Mouse (Mus musculus): ENCODE measurements around the gene Cds1.

Gene Cds1

GRCm38 (mm10) chr5:101779376-101779863 is 14.5 kb downstream of the Cds1 start:
- DNase-seq, result no peak

DNA sequence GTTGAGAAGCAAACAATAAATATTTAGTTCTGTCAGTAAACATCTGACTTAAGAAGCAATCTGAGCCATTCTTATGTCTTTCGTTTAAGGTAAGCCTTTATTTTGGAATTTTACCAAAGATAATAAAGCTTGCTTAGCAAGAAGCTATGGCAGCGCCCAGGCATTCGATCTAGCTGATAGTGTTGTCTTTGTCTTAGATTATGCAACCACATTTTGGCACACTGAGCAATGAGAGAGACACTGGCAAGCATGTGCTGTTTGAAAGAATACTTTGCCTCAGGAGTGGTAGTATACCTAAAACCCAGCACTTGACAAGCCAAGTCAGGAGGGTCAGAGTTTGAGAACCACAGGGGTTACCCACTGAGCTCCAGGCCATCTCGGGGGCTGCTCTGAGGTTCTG is 16.0 kb downstream of the Cds1 start:
- no peak for DNase-seq

- no peak for DNase-seq
Measured at GRCm38 (mm10) chr5:101784328-101784727, 19.4 kb downstream of the Cds1 start.

DNA sequence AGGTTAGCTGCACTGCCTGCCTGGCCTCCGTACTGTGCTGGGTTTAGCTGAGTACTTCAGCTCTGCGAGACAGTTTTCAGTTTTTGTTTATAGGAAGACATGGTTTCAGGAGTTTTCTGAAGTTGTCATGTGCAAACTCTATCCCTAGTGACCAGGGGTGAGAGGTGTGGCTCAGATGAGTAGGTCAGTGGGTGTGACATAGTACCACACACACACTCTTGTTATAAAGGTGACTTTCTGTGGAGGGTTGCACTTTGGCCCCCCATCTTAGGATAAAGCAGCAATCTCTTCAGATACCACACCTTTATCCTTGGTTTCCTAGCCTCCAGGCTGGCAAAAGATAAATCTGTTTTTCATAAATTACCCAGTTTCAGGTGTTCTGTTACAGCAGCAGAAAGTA is 19.9 kb downstream of the Cds1 start:
- DNase-seq, result no peak

- no peak for DNase-seq
Measured at GRCm38 (mm10) chr5:101785921-101786614, 21.1 kb downstream of the Cds1 start.

GRCm38 (mm10) chr5:101789770-101790169 is 24.8 kb downstream of the Cds1 start:
- no peak for DNase-seq

GRCm38 (mm10) chr5:101790560-101790959 is 25.6 kb downstream of the Cds1 start:
- no peak for DNase-seq

DNA sequence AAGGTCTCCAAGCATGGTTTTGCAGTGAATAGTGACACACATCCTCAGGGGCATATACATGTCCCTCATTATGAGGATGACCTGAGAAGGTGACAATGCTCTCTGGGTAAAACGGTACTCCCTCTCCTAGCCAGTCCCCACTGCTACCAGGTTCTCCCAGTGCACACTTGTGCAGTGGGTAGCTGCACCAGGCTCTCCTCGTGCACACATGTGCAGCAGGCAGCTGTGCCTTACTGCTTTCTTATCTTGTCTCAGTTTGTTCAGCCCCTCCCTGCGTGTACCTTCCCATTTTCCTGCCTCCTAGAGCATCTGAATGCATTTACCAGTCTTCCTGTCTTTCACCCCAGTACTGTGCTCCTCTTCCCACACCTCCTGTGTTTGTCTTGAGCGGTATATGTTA is 27.7 kb downstream of the Cds1 start:
- no peak for DNase-seq

DNA sequence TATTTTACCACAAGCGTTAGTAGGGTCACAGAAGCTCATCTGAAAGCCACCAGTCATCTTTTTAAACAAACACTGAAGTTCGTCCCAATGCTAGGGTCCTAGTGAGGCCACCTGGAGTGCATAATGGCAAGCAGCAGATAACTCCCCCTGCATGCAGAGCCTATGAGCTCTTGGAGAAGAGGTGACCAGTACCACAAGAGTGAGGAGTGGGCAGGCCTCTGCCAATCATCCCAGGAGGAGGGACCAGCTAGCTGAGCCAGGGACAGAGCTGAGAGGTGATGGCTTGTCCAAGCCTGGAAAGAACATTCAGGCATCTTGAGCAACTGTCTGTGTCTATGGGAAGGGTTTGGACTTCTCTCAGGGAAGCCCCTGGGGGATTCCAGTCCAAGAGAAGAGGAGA is 37.0 kb downstream of the Cds1 start:
- DNase-seq, result no peak

DNA sequence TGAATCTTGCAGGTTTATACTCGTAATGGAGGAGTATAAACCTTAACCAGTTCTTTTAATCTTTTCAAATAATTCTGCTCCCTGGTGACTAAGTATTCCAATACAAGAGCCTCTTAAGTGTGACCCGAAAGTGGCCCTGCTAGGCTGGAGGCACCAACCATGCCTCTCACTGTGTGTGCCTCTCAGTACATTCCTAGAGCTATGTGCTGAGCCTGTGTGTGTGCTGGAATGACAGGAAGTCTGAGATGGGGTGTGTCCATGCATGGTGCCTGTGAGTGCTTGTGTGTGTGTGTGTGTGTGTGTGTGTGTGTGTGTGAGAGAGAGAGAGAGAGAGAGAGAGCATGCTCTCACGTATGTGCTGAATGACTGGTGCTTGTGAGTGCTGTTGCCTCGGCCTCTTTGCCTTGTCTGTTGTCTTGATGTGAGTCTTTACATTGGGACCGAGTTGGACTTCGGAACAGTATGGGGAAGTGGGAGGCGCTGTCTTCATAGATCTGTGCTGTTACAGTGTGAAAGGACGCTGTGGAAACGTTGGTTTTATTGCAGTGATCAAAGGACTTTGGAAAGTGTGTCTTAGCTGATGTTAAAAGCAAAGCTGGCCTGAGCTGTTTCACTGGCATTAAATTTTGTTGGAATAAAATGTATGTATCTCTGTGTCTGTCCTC is 37.6 kb downstream of the Cds1 start:
- DNase-seq, result no peak

DNA sequence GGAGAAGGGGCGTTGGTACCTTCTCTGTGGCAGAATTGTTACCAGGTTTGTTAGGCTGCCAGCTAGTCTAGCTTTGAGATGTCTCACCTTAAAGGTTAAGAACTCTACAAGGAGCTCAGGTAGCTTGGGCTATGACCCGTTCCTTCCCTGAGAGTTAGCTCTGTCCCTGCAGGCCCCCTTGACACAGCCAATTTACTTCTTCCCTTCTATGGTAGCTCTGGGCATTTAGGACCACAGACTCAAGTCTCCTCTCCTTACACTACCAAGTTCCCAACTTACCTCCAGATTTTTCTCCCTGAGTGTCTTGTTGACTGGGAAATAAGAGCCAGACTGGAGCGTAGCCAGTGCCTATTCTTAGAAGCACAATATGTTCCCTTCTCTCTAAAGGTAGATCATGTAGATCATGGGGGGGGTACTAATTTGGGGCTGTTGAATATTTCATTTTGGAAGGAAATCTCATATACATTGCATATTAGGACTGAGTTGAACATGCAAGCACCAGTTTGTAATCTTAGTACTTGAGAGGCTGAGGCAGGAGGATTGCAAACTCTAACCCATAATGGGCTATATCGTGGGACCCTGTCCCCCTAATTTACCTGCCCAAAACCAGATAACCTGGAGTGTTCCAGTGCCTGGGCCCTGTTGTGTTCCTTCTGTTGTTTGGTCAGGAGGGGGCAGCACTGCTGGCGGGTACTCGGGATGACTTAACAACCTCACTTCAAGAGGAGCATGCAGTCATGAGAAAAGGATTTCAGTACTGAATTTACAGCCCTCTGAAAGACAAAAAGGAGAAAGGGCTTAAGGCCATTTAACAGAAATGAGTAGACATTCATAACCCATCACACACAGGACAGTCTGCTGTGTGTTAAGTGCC is 46.6 kb downstream of the Cds1 start:
- DNase-seq, result peak; percentile 53 to 74

- DNase-seq, result no peak
Measured at GRCm38 (mm10) chr5:101816822-101817221, 51.9 kb downstream of the Cds1 start.

- DNase-seq, result no peak
Measured at GRCm38 (mm10) chr5:101819216-101819615, 54.3 kb downstream of the Cds1 start.

GRCm38 (mm10) chr5:101819844-101820243 is 54.9 kb downstream of the Cds1 start:
- no peak for DNase-seq

GRCm38 (mm10) chr5:101821052-101821451 is 56.1 kb downstream of the Cds1 start:
- no peak for DNase-seq

DNA sequence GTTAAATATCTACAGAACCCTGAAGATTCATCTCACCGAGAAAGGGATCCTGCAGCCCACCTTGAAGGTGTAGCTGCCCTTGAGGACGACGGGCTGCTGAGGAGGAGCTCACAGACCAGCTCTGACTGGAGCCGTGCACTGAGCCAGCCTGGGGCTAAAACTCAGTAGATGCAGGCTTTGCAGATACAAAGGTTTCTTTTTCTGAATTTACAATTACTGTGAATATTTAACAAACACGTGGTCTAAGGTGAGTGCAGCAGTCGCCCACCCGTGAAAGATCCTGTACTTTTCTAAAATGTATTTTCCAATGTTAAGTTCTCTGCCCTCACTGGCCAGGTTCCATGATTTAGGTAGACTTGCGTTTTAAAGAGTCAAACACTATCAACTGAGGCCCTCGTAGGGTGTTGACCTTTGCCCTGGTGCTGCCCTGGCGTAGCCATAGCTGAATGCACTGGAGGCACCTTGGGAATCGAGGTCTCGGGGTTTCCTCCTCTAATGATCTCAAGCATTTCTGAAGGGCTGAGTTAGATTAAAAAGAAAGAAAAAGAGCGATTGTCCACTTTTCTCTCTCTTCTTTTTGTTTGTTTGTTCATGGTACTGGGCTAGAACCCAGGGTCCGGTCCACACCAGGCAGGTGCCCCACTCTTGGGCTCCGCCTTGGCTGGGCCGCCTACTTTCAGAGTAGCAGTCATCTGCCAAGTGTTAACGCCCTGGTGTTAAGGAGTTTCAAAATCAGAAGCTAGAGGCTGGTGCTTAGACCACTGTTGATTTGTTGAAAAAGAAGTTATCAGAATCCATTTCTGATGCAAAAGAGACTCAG is 56.8 kb downstream of the Cds1 start:
- DNase-seq, result no peak

GRCm38 (mm10) chr5:101822311-101822670 is 57.4 kb downstream of the Cds1 start:
- no peak for DNase-seq

DNA sequence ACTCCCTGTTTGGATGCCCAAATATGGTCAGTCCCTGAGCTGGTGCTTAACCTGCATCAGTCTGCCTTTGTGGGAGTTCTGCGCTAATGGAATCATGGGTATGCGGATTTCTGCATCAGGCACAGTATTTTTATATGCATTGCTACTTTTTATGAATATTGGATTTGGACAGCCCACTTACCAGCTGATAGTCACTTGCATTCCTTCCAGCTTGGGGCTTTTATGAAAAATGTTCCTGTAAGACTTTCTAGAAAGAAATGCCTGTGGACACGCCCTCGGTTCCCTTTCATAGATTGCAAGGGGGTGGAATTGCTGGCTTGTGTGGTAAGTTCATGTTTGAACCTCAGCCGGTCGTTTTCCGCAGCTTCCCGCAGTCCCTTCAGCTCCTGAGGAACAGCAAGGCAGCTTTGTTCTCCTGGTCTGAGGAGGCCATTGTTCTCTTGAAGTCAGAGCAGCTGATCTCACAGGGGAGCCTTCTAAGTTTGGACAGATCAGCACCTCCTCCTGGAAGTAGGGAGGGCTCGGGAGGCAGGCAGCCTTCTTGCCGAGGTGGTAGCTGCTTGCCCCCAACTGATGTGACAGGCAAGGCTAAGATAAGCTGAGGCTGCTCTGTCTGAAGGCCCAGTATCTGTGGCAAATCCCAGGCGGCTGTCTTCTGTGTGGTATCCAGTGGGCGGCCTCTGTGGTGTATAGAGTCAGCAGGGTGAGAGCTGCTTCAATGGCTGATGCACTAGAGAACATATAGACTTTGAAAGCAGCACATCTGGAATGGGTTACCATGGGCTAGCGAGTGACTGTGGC is 60.4 kb downstream of the Cds1 start:
- DNase-seq, result no peak

GRCm38 (mm10) chr5:101826531-101826970 is 61.6 kb downstream of the Cds1 start:
- peak; percentile 53 to 69 for DNase-seq

DNA sequence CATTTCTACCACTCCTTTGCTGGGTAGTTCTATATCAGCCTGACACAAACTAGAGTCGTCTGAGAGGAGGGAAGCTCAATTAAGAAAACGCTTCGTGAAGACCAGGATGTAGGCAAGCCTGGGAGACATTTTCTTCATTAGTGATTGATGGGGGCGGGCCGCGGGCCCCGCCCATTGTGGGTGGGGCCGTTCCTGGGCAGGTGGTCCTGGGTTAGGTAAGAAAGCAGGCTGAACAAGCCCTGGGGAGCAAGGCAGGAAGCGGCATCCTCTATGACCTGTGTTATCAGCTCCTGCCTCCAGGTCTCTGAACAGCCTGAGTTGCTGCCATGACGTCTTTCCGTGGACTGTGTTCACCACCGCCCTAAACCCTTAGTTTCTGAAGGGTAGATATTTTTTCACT is 62.5 kb downstream of the Cds1 start:
- no peak for DNase-seq

DNA sequence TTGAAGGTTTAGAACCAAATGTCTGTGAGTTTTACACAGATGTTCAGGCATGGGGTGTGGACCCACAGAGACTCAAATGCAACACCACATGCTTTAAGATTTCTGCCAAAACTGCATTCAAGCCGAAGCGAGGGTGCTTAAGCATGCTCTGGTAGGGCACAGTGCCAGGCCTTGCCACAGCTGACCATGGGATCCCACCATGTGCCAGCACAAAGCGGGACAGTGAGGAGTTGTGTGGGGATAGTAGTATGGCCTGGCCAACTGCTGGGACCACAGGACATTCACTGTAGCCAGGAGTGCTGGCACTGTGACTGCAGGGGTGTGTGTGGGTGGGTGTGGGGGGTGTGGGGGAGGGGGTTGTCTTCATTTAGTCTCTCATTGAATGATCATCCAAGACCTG is 64.0 kb downstream of the Cds1 start:
- DNase-seq, result no peak

DNA sequence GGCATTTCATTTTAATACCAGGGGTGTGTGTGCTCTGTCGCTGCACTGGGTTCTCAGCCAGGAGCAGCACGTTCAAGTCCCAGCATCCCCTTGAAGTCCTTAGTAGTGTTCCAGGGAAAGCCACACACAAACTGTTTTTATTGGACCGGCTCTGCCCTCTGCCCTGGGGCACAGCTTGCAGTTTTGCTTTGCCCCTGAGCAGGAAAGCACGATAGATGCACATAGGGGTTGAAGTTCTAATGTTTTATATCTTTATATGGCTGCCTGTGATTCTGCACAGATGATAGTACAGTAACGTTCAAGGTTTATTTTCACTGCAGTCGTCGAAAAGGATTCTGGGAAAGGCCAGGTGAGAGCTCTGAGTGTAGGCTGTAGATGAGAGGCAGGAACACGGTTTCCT is 65.2 kb downstream of the Cds1 start:
- DNase-seq, result no peak

Measured in cerebellum, postnatal 25 days (tissue).